Mouse (Mus musculus) intestine, embryonic 14.5 days (tissue): Measurements from ENCODE around the gene Zfp189. TPM values are rescaled to one million over a fixed set of nuclear protein-coding genes. Genes with fewer than 3 reads are reported as not detected.

Experiments
- polyA plus RNA-seq: library from polyadenylated mRNA; unstranded; fragments of >200 nt; fragmentation: Nextera tagmentation; extraction: Ambion mirVana; gene quantifications from 2 replicates; pipeline ENCODE4 v1.2.1, GENCODE M21; 2014

Zfp189 gene
- polyA plus RNA-seq, 1 experiment from 2014 or later = 6.1 TPM

Other genes with a start within 250 kb of the Zfp189 start
- not detected in 2 replicates for gene Acnat2, start 113.0 kb upstream of the Zfp189 start, polyA plus RNA-seq
- gene Acnat1, start 47.3 kb upstream of the Zfp189 start, polyA plus RNA-seq = 0.83 and 1.5 TPM in 2 replicates
- gene Baat, start 14.6 kb upstream of the Zfp189 start, polyA plus RNA-seq = not detected in 2 replicates
- 93.7 and 96.4 TPM in 2 replicates for gene Mrpl50, start 83 bp upstream of the Zfp189 start, polyA plus RNA-seq
- gene Aldob, start 28.4 kb downstream of the Zfp189 start, polyA plus RNA-seq = 81.5 and 94.2 TPM in 2 replicates
- gene Tmem246, start 76.7 kb downstream of the Zfp189 start, polyA plus RNA-seq = 23.6 and 23.9 TPM in 2 replicates
- 50.7 and 53.0 TPM in 2 replicates for gene Rnf20, start 110.8 kb downstream of the Zfp189 start, polyA plus RNA-seq
- gene Ppp3r2, start 160.8 kb downstream of the Zfp189 start, polyA plus RNA-seq = 0.09 TPM in 1 of 2 replicates, not detected in the other